Mouse (Mus musculus) forebrain, embryonic 15.5 days (tissue): ENCODE measurements at regions not wholly inside any gene's neighbourhood (a gene's known extent, or its start where the extent isn't known, plus 50 kb on each side); places are given as distances from the start of the nearest gene placed in this dataset.
A peak's percentile ranks its signal among the peaks of the same experiment; 100 is the strongest.

Experiments used
- ATAC-seq: fragments of 200-750 bp; cut with Nextera tagmentation; replicated peaks from 2 replicates; pipeline ENCODE4 v1.8.0; 2017; ENCODE audit warnings: mild to moderate bottlenecking, moderate TSS enrichment, moderate library complexity
- H3K27ac ChIP-seq: fragments of 300-500 bp; sonication (generic); replicated peaks from 2 replicates; pipeline ENCODE4 v1.5.1; 2015; ENCODE audit warnings: mild to moderate bottlenecking, inconsistent platforms
- H3K27me3 ChIP-seq: fragments of 300-500 bp; sonication (generic); 2 replicates; pipeline ENCODE4 v1.6.1; 2015; ENCODE audit warnings: inconsistent platforms
- H3K36me3 ChIP-seq: fragments of 300-500 bp; sonication (generic); 2 replicates; pipeline ENCODE4 v1.6.1; 2015; ENCODE audit warnings: mild to moderate bottlenecking, inconsistent platforms
- H3K4me1 ChIP-seq: fragments of 300-500 bp; sonication (generic); 2 replicates; pipeline ENCODE4 v1.6.1; 2015; ENCODE audit warnings: inconsistent platforms
- H3K4me2 ChIP-seq: fragments of 300-500 bp; sonication (generic); replicated peaks from 2 replicates; pipeline ENCODE4 v1.6.1; 2015; ENCODE audit warnings: mild to moderate bottlenecking, inconsistent platforms
- H3K4me3 ChIP-seq: fragments of 300-500 bp; sonication (generic); 2 replicates; pipeline ENCODE4 v1.5.1; 2015; ENCODE audit warnings: mild to moderate bottlenecking, inconsistent platforms
- H3K9ac ChIP-seq: fragments of 300-500 bp; sonication (generic); replicated peaks from 2 replicates; pipeline ENCODE4 v1.6.1; 2015; ENCODE audit warnings: mild to moderate bottlenecking, inconsistent platforms
- H3K9me3 ChIP-seq: fragments of 300-500 bp; sonication (generic); 2 replicates; pipeline ENCODE4 v1.6.1; 2016; ENCODE audit warnings: inconsistent platforms
- WGBS: fragments of 180-500 bp; shearing (Covaris S2); methylation state at CpG from one replicate; pipeline ENCODE4 v1.1.7; 2015; ENCODE audit warnings: mixed read lengths; 5-methylcytosine and 5-hydroxymethylcytosine counted together

DNA sequence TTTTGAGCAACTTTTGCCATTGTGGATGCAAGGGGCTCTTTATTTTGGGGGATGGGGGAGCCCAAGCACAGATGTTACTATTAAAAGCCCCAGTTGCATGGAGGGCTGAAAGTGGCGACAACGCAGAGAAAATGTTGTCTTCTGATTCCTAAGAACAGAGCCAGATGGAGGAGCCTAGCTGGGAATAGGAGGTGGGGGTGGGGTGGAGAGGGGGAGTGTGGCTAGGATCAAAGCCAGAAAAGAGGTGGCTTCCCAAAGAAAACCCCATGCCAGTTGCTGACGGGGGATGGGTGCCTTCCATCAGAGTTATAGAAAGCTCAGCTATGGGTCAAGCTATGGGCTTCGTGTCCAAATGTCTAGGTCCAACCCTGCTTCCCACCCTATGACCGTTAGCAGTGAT, 220.1 kb upstream of the Gm10131 start:
- Histone ChIP-seq H3K9me3 (no peaks in the 10 kb centered on the region), H3K4me1 (peaks cover 18% of the 10 kb centered on the region), H3K4me3 (no peak overlapping the region), H3K9ac (no peak overlapping the region), H3K27ac (peak overlapping the region; percentile 7; the same call in 1 of the 2 replicates), H3K27me3 (no peaks in the 10 kb centered on the region), H3K36me3 (no peaks in the 10 kb centered on the region), H3K4me2 (no peak overlapping the region)
- 56% methylated on average over 5 of the region's 5 CpGs for WGBS
- ATAC-seq: no peak

DNA sequence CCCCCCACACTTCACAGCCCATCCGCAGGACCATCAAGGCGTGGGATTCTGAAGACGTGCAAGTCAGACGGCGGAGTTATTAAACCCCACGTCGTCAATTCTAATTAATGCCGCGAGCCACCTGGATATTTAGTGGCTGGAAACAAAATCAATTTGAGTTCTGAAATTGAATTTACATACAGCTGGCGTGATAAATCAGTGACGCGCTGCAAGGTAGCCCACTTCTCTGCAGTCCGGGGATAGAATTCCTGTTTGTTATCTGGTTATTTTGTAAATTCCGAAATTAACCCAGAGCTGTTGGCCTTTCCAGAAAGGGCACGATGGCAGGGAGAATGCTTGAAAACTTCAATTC, 215.1 kb upstream of the Gm10131 start:
- Histone ChIP-seq H3K4me2 (peak overlapping the region; percentile 58), H3K27me3 (no peaks in the 10 kb centered on the region), H3K4me1 (peaks cover 40% of the 10 kb centered on the region), H3K9me3 (no peaks in the 10 kb centered on the region), H3K36me3 (no peaks in the 10 kb centered on the region), H3K27ac (peak overlapping the region; percentile 93), H3K4me3 (peak overlapping the region; percentile 33), H3K9ac (peak overlapping the region; percentile 47)
- ATAC-seq: peak; percentile 34; the same call in 1 of the 2 replicates
- WGBS: 2% methylated on average over 15 of the region's 15 CpGs

DNA sequence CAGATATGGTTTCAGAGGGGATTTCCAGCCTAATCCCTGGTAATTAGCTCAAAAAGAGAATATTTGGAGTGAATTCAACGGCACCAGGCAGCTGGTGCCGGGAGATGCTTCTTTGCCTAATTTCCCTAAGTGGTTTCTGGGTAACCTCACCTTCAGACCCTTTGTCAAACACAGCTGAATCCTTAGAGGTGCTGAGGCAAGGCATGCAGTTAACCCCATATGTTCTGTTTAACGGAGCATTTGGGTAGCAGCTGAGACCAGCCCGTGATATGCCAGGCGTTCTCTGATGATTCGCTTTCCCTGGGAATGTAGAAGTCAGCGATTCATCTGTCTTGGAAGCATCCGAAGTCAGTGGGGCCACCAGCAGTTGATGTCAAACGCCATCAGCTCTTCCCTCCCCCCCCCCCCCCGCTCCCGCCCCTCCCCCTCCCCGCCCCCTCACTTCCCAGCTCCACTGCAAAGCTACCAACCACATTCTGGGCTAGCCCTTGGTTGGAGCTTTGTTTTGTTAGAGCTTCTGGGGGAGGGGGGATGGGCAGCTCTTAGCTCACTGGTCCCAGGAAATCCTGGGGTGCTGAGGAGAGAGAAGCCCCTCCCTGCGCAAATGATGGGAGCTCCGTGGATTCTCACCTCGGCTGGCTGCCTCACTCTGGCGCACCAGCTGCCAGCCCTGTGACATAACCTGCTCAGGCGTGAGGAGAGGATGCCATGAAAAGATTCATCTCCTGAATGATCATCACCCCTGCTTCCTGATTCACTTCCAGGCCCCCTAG, 214.5 kb upstream of the Gm10131 start:
- H3K4me2 ChIP-seq: peak overlapping the region; percentile 58
- peak; percentile 91 for ATAC-seq
- no peaks in the 10 kb centered on the region for H3K27me3 ChIP-seq
- H3K36me3 ChIP-seq: no peaks in the 10 kb centered on the region
- H3K9me3 ChIP-seq: no peaks in the 10 kb centered on the region
- WGBS: under 1% methylated on average over 14 of the region's 17 CpGs
- peak overlapping the region; percentile 33 for H3K4me3 ChIP-seq
- peak overlapping the region; percentile 47 for H3K9ac ChIP-seq
- H3K4me1 ChIP-seq: peaks cover 39% of the 10 kb centered on the region
- H3K27ac ChIP-seq: peak overlapping the region; percentile 93

DNA sequence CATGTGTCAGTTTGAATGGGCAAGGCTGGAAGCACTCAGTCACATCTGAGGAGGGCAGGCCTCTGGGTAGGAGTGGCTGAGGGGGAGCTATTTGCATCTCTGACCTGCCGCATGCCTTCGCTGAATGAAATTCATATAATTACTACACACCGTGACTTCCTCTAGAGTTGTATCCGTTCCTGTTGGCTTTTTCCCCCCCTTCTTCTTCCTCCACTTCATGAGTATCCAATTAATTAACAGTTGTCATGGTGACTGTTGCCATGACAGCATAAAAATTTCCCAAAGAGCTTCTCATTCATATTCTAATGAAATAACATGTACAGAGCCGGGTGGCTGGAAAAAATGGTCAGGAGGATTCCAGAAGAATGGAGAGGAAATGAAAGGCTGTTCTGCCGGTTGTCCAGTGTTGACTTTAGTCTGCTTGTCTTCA, 208.6 kb upstream of the Gm10131 start:
- Histone ChIP-seq H3K4me2 (peak overlapping the region; percentile 16), H3K4me3 (no peak overlapping the region), H3K27me3 (no peaks in the 10 kb centered on the region), H3K4me1 (peaks cover 47% of the 10 kb centered on the region), H3K27ac (peak overlapping the region; percentile 66), H3K36me3 (no peaks in the 10 kb centered on the region), H3K9me3 (no peaks in the 10 kb centered on the region), H3K9ac (no peak overlapping the region)
- ATAC-seq: peak; percentile 85
- 5% methylated on average over 6 of the region's 6 CpGs for WGBS

DNA sequence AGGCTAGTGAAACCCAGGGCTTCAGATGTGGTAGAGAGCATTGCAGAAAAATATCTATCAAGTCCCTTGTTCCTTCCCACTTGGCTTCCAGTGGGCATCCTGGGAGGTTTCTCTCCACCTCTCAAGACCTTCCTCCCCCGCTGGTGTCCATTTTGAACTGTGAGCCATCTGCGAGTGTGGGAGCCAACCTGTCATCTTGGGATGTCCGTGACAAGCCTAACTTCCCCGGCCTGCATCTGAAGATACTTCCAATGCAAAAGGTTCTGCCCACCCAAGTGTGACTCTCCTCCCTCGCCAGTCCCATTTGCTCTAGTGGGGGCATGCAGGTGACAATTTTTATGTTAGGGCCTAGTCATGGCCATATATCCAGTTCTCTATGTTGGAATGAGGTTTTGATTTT, 208.2 kb upstream of the Gm10131 start:
- no peak overlapping the region for H3K9ac ChIP-seq
- H3K27ac ChIP-seq: peak overlapping the region; percentile 66

DNA sequence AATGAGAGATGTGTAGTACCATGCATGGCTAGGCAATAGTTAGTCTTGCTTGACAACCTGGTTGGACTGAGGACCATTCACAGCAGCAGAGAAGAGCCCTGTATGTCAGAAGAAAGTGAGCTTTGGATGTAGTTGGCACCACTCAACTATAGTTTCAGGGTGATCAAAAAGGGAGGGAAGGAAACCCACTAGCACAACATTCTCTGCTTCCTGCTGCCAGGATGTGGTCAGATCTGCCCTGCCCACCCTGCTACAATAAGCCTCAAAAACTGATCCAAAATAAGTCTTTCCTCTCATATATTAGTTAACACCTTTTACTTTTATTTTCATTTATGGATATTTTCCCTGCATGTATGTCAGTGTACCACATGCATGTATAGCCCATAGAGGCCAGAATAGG, 203.7 kb upstream of the Gm10131 start:
- Histone ChIP-seq H3K9me3 (no peaks in the 10 kb centered on the region), H3K4me2 (no peak overlapping the region), H3K36me3 (no peaks in the 10 kb centered on the region), H3K27ac (no peak overlapping the region), H3K27me3 (no peaks in the 10 kb centered on the region), H3K4me3 (no peak overlapping the region), H3K9ac (no peak overlapping the region), H3K4me1 (peaks cover 23% of the 10 kb centered on the region)
- no peak for ATAC-seq

More for the DNA sequence above, 208.2 kb upstream of the Gm10131 start:
- Histone ChIP-seq H3K9me3 (no peaks in the 10 kb centered on the region), H3K4me3 (no peak overlapping the region), H3K4me1 (peaks cover 43% of the 10 kb centered on the region), H3K36me3 (no peaks in the 10 kb centered on the region), H3K27me3 (no peaks in the 10 kb centered on the region), H3K4me2 (peak overlapping the region; percentile 16)
- no peak; the same call in 1 of the 2 replicates for ATAC-seq
- WGBS: 75% methylated on average over 5 of the region's 5 CpGs

DNA sequence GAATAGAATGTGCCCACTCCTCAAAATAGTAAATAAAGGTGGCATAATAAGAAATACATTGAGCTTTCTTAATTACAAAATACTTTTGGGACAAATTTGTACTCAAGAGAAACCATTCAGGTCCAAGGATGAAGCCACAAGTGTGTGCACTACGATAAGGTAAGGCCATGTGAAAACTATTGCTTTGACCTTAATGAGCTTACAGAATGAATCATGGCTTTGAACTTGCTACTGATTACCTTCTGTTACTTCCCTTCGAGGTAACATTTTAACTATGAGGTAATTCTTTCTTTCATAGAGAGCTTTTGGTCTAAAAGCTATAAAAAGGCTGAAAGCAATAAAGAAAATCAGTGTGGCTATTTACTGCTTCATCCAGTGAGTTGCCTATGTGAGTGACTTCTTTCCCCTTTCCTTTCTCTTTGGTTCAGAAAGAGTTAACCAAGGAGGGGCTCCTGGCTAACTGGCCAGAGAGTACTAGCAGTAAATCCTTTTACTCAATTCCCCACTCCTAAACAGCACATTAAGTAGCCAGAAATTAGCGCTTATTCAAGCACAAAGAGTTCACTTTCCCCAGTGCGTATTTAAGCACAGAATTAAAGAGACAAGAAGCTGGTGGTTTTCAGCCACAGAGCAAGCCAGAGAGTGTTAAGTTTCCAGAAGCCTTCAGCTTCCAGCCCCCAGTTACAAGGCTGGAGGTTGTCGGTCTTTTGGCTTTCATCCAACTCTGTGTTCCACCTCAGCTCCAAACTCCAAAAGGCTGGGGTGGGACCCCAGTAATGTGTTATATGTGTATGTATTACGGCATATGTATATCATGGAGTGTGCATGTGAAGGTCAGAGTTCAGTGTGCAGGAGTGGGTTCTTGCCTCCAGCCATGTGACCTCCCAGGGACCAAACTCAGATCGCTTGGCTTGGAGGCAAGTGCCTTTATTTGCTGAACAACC, 194.3 kb upstream of the Gm10131 start:
- Histone ChIP-seq H3K4me1 (peaks cover 7% of the 10 kb centered on the region), H3K27ac (no peak overlapping the region), H3K27me3 (no peaks in the 10 kb centered on the region), H3K9ac (no peak overlapping the region), H3K4me3 (no peak overlapping the region), H3K36me3 (no peaks in the 10 kb centered on the region), H3K4me2 (no peak overlapping the region), H3K9me3 (no peaks in the 10 kb centered on the region)
- WGBS: 36% methylated on average over 7 of the region's 7 CpGs
- no peak for ATAC-seq

DNA sequence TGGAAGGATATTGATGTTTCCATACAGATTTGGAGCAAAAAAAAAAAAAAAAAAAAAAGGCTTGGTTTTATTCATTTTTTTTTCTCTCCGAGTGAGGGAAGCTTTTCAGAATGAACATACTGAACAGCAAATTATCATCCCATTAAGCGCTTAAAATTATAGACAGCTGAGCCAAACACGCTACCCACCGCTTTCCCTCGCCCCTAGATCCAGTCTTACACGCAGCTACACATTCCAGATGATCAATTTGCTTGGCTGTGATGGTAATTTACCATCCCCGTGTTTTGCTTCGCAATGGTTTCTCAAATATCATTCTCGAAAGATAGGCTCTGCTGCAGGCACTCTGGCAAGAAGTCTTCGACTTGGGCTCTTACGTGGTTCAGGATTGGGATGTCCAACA, 192.3 kb upstream of the Gm10131 start:
- WGBS: 75% methylated on average over 11 of the region's 11 CpGs
- Histone ChIP-seq H3K9ac (no peak overlapping the region), H3K4me1 (peaks cover 16% of the 10 kb centered on the region), H3K27ac (no peak overlapping the region), H3K27me3 (no peaks in the 10 kb centered on the region), H3K4me3 (no peak overlapping the region), H3K36me3 (no peaks in the 10 kb centered on the region), H3K4me2 (no peak overlapping the region), H3K9me3 (no peaks in the 10 kb centered on the region)
- ATAC-seq: no peak

DNA sequence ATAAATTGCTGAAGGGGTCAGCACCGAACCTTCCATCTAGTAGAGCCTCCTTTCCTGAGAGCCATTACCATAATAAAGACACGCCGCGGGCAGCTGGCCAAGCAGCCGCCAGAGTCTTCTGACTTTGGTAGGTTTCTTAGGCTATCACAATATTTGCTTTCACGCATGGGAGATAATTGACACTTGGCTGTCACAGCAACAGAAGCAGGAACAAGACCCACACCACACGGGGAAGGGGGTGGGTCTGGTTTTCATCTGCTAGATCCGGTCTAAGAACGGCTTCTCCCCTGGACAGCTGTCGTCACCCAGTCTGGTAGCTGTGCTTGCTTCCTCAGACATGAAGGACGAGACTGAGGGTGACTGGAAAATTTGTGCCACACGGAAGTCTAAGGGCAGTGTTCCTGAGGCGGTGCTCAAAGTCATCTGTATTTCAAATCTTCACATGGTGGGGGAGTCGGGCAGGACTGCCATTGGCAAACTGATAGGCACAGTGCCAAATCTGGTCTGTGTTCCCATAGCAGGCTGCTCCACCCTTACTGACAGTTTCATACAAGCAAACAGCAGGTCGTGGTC, 188.9 kb upstream of the Gm10131 start:
- 35% methylated on average over 15 of the region's 15 CpGs for WGBS
- peaks cover 10% of the 10 kb centered on the region for H3K4me1 ChIP-seq
- ATAC-seq: peak; percentile 69
- no peak overlapping the region for H3K4me2 ChIP-seq
- no peaks in the 10 kb centered on the region for H3K9me3 ChIP-seq
- H3K9ac ChIP-seq: no peak overlapping the region
- H3K4me3 ChIP-seq: no peak overlapping the region
- no peaks in the 10 kb centered on the region for H3K27me3 ChIP-seq
- H3K36me3 ChIP-seq: no peaks in the 10 kb centered on the region
- H3K27ac ChIP-seq: no peak overlapping the region

DNA sequence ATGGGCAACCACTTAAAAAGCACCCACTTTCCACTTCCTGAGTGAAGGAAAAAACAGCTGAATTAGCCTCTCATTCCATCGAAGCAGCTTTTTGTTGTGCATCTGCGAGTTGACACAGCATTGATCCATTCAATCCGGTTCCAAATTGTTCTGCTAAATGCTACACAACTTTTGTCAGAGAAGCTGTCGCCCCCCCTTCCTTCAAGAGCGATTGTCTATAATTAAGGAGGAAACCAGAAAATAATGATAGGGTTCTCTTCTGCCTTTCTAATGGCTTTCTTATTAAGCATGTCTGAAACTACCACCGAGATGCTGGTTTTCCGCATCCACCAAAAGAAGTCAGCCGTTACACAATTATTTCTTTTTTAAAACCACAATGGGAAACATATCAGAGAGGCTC, 183.2 kb upstream of the Gm10131 start:
- Histone ChIP-seq H3K4me2 (no peak overlapping the region), H3K36me3 (no peaks in the 10 kb centered on the region), H3K27me3 (no peaks in the 10 kb centered on the region), H3K4me3 (no peak overlapping the region), H3K9ac (no peak overlapping the region), H3K4me1 (no peaks in the 10 kb centered on the region), H3K27ac (no peak overlapping the region), H3K9me3 (no peaks in the 10 kb centered on the region)
- ATAC-seq: no peak; the same call in 1 of the 2 replicates
- 65% methylated on average over 8 of the region's 8 CpGs for WGBS

DNA sequence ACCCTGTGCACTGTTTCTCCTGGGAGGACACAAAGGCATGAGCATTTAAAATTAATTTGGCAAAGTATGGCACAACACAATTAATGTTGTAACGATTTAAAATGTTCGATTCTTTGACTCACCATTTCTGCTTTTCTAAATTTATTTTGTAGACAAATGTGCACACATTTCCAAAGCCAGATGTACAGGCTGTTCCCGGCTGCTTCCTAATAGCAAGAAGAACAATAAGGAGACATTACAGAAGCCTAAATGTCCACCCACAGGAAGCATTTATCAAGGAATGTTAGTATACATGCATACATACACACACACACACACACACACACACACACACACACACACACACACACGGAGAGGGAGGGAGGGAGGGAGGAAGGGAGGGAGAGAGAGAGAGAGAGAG, 179.1 kb upstream of the Gm10131 start:
- 78% methylated on average over 4 of the region's 4 CpGs for WGBS

DNA sequence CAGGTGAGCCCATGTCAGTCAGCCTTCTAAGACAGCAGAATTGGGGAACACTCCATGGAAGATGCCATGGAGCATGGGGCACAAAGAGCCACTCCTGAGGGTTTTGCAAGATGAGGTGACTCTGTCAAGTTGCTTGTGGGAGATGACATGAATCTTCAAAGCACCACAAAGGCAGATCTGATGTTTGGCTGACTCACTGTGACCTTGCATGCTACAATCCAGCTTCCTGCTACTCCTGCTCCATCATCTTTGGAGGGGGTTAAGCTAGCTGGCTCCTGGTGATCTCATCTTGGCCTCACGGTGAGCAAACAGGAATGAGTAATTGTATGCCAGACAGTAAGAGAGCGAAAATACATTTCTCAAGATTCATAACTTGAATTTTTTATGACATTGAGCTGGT, 176.3 kb upstream of the Gm10131 start:
- Histone ChIP-seq H3K27ac (no peak overlapping the region), H3K9me3 (no peaks in the 10 kb centered on the region), H3K27me3 (no peaks in the 10 kb centered on the region), H3K9ac (no peak overlapping the region), H3K4me3 (no peak overlapping the region), H3K36me3 (no peaks in the 10 kb centered on the region), H3K4me1 (no peaks in the 10 kb centered on the region), H3K4me2 (no peak overlapping the region)
- WGBS: 81% methylated on average over 2 of the region's 2 CpGs
- ATAC-seq: no peak

More for the DNA sequence above, 179.1 kb upstream of the Gm10131 start:
- H3K36me3 ChIP-seq: no peaks in the 10 kb centered on the region
- no peaks in the 10 kb centered on the region for H3K4me1 ChIP-seq
- H3K27me3 ChIP-seq: no peaks in the 10 kb centered on the region
- no peak overlapping the region for H3K4me2 ChIP-seq
- H3K4me3 ChIP-seq: no peak overlapping the region
- no peak for ATAC-seq
- no peaks in the 10 kb centered on the region for H3K9me3 ChIP-seq
- H3K27ac ChIP-seq: no peak overlapping the region
- no peak overlapping the region for H3K9ac ChIP-seq
